Mouse (Mus musculus) neural tube, embryonic 11.5 days (tissue): ENCODE results near the gene Ajuba. TPM values are rescaled to one million over a fixed set of nuclear protein-coding genes. Genes with fewer than 3 reads are reported as not detected.

Source experiments
- ATAC-seq: fragments of 200-750 bp; cut with Nextera tagmentation; 2 replicates; pipeline ENCODE4 v1.8.0; 2017; ENCODE audit warnings: moderate number of reproducible peaks, mild to moderate bottlenecking, moderate TSS enrichment, moderate library complexity; ENCODE audit not compliant: insufficient read depth, low FRiP score, low TSS enrichment
- DNase-seq: peaks from one replicate; pipeline ENCODE4 v3.0.0-alpha.2; 2015; ENCODE audit warnings: low spot score
- H3K27ac ChIP-seq: fragments of 300-500 bp; sonication (generic); 2 replicates; pipeline ENCODE4 v1.5.1; 2014; ENCODE audit warnings: low read depth, mild to moderate bottlenecking, low read length
- H3K27me3 ChIP-seq: fragments of 300-500 bp; sonication (generic); 2 replicates; pipeline ENCODE4 v1.6.1; 2014; ENCODE audit warnings: mild to moderate bottlenecking, low read length, mixed read lengths; ENCODE audit not compliant: control insufficient read depth, insufficient read depth
- H3K36me3 ChIP-seq: fragments of 300-500 bp; sonication (generic); 2 replicates; pipeline ENCODE4 v1.6.1; 2014; ENCODE audit warnings: mild to moderate bottlenecking, low read length, moderate library complexity, mixed read lengths; ENCODE audit not compliant: control insufficient read depth, insufficient read depth
- H3K4me1 ChIP-seq: fragments of 300-500 bp; sonication (generic); 2 replicates; pipeline ENCODE4 v1.6.1; 2014; ENCODE audit warnings: low read length, mixed read lengths; ENCODE audit not compliant: control insufficient read depth, insufficient read depth
- H3K4me2 ChIP-seq: fragments of 300-500 bp; sonication (generic); 2 replicates; pipeline ENCODE4 v1.6.1; 2014; ENCODE audit warnings: low read depth, mild to moderate bottlenecking, moderate library complexity
- H3K4me3 ChIP-seq: fragments of 300-500 bp; sonication (generic); 2 replicates; pipeline ENCODE4 v1.5.1; 2014; ENCODE audit warnings: low read depth, low read length
- H3K9ac ChIP-seq: fragments of 300-500 bp; sonication (generic); 2 replicates; pipeline ENCODE4 v1.6.1; 2014; ENCODE audit warnings: mild to moderate bottlenecking, low read length
- H3K9me3 ChIP-seq: fragments of 300-500 bp; sonication (generic); 2 replicates; pipeline ENCODE4 v1.6.1; 2016; ENCODE audit warnings: low read length; ENCODE audit not compliant: control insufficient read depth
- WGBS: fragments of 180-500 bp; shearing (Covaris S2); extraction: QIAGEN DNeasy Blood & Tissue Kit; methylation state at CpG from one replicate; pipeline ENCODE4 v1.1.7; 2014; 5-methylcytosine and 5-hydroxymethylcytosine counted together
- polyA plus RNA-seq: library from polyadenylated mRNA; unstranded; fragments of >200 nt; fragmentation: Nextera tagmentation; extraction: Ambion mirVana; gene quantifications from 2 replicates; pipeline ENCODE4 v1.2.1, GENCODE M21; 2014

Ajuba gene
- polyA plus RNA-seq, 1 experiment from 2014 or later = 27.9 TPM

GRCm38 (mm10) chr14:54610648-54611047 is 33.3 kb upstream of the Ajuba start:
- no peak overlapping the region for H3K9ac ChIP-seq
- no peak overlapping the region for H3K4me3 ChIP-seq
- no peak overlapping the region for H3K4me2 ChIP-seq
- peaks cover 6% of the 10 kb centered on the region for H3K36me3 ChIP-seq
- H3K4me1 ChIP-seq = 0 out of 2 replicates have a peak, but pooled peaks cover 2% of the 10 kb centered on the region
- ATAC-seq (no peak), DNase-seq (no peak)
- no peak overlapping the region for H3K27ac ChIP-seq
- 82% methylated on average over 6 of the region's 6 CpGs for WGBS
- no peaks in the 10 kb centered on the region for H3K9me3 ChIP-seq
- no peaks in the 10 kb centered on the region for H3K27me3 ChIP-seq

DNA sequence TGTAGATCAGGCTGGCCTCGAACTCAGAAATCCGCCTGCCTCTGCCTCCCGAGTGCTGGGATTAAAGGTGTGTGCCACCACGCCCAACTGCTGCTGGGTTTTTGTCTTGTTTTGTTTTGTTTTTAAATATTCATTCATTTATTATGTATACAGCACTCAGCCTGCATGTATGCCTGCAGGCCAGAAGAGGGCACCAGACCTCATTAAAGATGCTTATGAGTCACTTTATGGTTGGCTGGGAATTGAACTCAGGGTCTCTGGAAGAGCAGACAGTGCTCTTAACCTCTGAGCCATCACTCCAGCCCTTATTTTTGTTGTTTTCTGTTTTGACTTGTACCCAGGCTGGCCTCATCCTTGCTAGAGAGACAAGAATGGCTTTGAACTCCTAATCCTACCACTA is 32.6 kb upstream of the Ajuba start:
- H3K27me3 ChIP-seq = no peaks in the 10 kb centered on the region
- ATAC-seq (no peak), DNase-seq (peak; percentile 38)
- 0 out of 2 replicates have a peak, but pooled peaks cover 2% of the 10 kb centered on the region for H3K4me1 ChIP-seq
- peaks cover 6% of the 10 kb centered on the region for H3K36me3 ChIP-seq
- H3K4me2 ChIP-seq = no peak overlapping the region
- H3K9me3 ChIP-seq = no peaks in the 10 kb centered on the region
- H3K27ac ChIP-seq = no peak overlapping the region
- H3K9ac ChIP-seq = no peak overlapping the region
- H3K4me3 ChIP-seq = no peak overlapping the region
- WGBS = 77% methylated on average over 4 of the region's 4 CpGs

- no peaks in the 10 kb centered on the region for H3K27me3 ChIP-seq
- no peak overlapping the region for H3K4me2 ChIP-seq
- no peak overlapping the region for H3K27ac ChIP-seq
- no peak for ATAC-seq
- DNase-seq = no peak
- peaks cover 5% of the 10 kb centered on the region for H3K4me1 ChIP-seq
- no peaks in the 10 kb centered on the region for H3K9me3 ChIP-seq
- no peak overlapping the region for H3K9ac ChIP-seq
- WGBS = 77% methylated on average over 4 of the region's 4 CpGs
- H3K4me3 ChIP-seq = no peak overlapping the region
- peaks cover 6% of the 10 kb centered on the region for H3K36me3 ChIP-seq
Measured at GRCm38 (mm10) chr14:54609245-54609644, 31.9 kb upstream of the Ajuba start.

DNA sequence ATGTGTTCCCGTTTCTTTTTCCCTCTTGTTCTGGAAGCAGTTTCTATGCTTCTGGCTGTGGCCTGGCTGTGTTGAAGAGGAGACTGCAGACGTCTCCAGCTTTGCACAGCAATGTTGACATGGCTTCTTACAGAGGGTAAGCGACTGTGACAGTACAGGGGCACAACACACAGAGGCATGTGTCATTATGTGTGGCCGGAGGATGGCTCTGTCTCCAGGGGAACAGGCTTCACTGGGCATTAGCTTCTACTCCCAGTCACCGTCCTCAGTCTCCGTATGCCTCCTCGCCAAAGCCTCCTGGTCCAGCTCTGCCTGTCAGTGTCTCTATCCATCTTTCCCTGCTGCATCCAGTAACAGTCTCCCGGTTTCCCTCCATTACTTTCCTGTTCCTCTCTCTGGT is 29.9 kb upstream of the Ajuba start:
- Histone ChIP-seq H3K4me1 (peaks cover 9% of the 10 kb centered on the region), H3K4me2 (no peak overlapping the region), H3K27me3 (no peaks in the 10 kb centered on the region), H3K4me3 (no peak overlapping the region), H3K9me3 (no peaks in the 10 kb centered on the region), H3K9ac (no peak overlapping the region), H3K36me3 (peaks cover 3% of the 10 kb centered on the region), H3K27ac (no peak overlapping the region)
- ATAC-seq = no peak
- WGBS = 61% methylated on average over 8 of the region's 8 CpGs
- DNase-seq = no peak

GRCm38 (mm10) chr14:54605752-54606321 is 28.5 kb upstream of the Ajuba start, which contains the start of gene 4931414P19Rik:
Gene 4931414P19Rik, minus strand, starts transcription at chr14:54605993.
- Histone ChIP-seq H3K4me2 (peak within 1 kb of the TSS; percentile 55), H3K27me3 (no peaks in the 10 kb centered on the region), H3K27ac (peak within 1 kb of the TSS; percentile 35; the same call in 1 of the 2 replicates), H3K4me1 (peaks cover 9% of the 10 kb centered on the region), H3K4me3 (peak within 1 kb of the TSS; percentile 39), H3K36me3 (no peaks in the 10 kb centered on the region), H3K9ac (peak within 1 kb of the TSS; percentile 52), H3K9me3 (no peaks in the 10 kb centered on the region)
- ATAC-seq (peak; percentile 36; the same call in 1 of the 2 replicates), DNase-seq (peak; percentile 83)
- under 1% methylated on average over 39 of the region's 39 CpGs for WGBS

GRCm38 (mm10) chr14:54603686-54604085 is 26.3 kb upstream of the Ajuba start:
- 87% methylated on average over 8 of the region's 8 CpGs for WGBS
- H3K36me3 ChIP-seq = no peaks in the 10 kb centered on the region
- no peak for DNase-seq
- no peak for ATAC-seq
- peak overlapping the region; percentile 82; the same call in 1 of the 2 replicates for H3K27ac ChIP-seq
- no peaks in the 10 kb centered on the region for H3K9me3 ChIP-seq
- H3K4me1 ChIP-seq = peaks cover 9% of the 10 kb centered on the region
- peak overlapping the region; percentile 1; the same call in 1 of the 2 replicates for H3K9ac ChIP-seq
- H3K27me3 ChIP-seq = no peaks in the 10 kb centered on the region
- H3K4me3 ChIP-seq = peak overlapping the region; percentile 62
- peak overlapping the region; percentile 50 for H3K4me2 ChIP-seq

DNA sequence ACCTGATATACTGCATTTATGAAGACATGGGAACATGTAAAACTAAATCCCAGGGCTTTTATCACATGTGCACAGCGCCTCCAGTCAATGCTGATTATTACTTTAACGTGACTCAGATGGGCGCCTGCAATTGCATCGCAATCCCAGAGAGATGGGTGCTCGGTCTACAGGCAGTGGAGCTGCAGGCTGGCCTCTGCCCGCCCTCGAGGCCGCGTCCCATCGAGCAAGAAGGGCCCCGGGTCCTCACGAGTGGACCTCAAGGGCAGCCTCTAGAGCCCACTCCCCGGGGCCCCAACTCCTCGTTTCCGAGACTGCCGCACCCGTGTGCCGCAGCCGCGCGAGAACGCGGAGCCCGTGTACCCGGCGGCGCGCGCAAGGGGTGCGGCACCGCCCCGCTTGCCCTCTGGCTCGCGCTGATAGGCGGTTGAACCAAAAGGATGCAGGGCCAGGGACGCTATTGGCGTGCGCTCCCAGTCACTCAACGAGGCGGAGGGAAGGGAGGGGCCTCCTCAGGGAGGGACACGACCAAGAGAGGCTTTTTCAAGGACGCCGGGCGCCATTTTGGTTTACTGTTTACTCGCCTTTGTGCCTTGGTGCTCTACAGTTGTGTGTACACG is 25.8 kb upstream of the Ajuba start:
- Histone ChIP-seq H3K27me3 (no peaks in the 10 kb centered on the region), H3K9me3 (no peaks in the 10 kb centered on the region), H3K4me1 (peaks cover 9% of the 10 kb centered on the region), H3K27ac (peak overlapping the region; percentile 82), H3K36me3 (no peaks in the 10 kb centered on the region), H3K4me2 (peak overlapping the region; percentile 50), H3K9ac (peak overlapping the region; percentile 90), H3K4me3 (peak overlapping the region; percentile 62)
- WGBS = under 1% methylated on average over 46 of the region's 46 CpGs
- DNase-seq = peak; percentile 97
- peak; percentile 99 for ATAC-seq

DNA sequence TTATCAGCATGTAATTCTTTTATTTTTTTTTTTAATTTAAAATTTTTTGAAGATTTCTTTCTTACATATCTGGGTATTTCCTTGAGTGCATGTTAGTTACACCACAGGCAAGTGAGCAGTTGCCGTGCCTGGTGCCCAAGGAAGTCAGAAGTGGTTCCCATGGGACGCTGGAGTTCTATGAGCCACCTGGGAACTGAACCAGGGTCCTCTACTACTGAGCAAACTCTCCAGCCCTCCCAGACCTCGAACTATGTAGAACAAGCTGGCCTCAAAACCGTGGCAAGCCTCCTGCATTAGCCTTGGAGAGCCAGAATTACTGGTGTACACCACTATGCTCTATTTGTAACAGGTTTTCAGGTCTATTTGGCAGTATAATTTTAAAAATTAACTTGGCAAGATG is 25.3 kb upstream of the Ajuba start:
- no peaks in the 10 kb centered on the region for H3K27me3 ChIP-seq
- no peak for DNase-seq
- no peaks in the 10 kb centered on the region for H3K36me3 ChIP-seq
- peak overlapping the region; percentile 82 for H3K27ac ChIP-seq
- no peak for ATAC-seq
- WGBS = 51% methylated on average over 4 of the region's 4 CpGs
- peak overlapping the region; percentile 62; the same call in 1 of the 2 replicates for H3K4me3 ChIP-seq
- H3K9me3 ChIP-seq = no peaks in the 10 kb centered on the region
- peak overlapping the region; percentile 50 for H3K4me2 ChIP-seq
- H3K9ac ChIP-seq = peak overlapping the region; percentile 90; the same call in 1 of the 2 replicates
- peaks cover 9% of the 10 kb centered on the region for H3K4me1 ChIP-seq

- no peak overlapping the region for H3K4me3 ChIP-seq
- no peaks in the 10 kb centered on the region for H3K9me3 ChIP-seq
- no peak overlapping the region for H3K27ac ChIP-seq
- H3K4me2 ChIP-seq = no peak overlapping the region
- no peak overlapping the region for H3K9ac ChIP-seq
- H3K36me3 ChIP-seq = no peaks in the 10 kb centered on the region
- ATAC-seq (no peak), DNase-seq (no peak)
- H3K4me1 ChIP-seq = peaks cover 9% of the 10 kb centered on the region
- 79% methylated on average over 2 of the region's 2 CpGs for WGBS
- H3K27me3 ChIP-seq = no peaks in the 10 kb centered on the region
Measured at GRCm38 (mm10) chr14:54601601-54602000, 24.2 kb upstream of the Ajuba start.
